Mouse (Mus musculus) right cerebral cortex, postnatal 25 days (tissue): ENCODE results near the gene Tex33.

Source experiments
- DNase-seq: peaks from one replicate; pipeline ENCODE4 v3.0.0; 2022

Tex33 gene

GRCm38 (mm10) chr15:78395478-78395962 lies at the start of gene Tex33:
Gene Tex33 (minus strand): TSS chr15:78395912.
- no peak for DNase-seq

- no peak for DNase-seq
These were observed 48.1 kb upstream of the Tex33 start for GRCm38 (mm10) chr15:78443857-78444256.

GRCm38 (mm10) chr15:78442231-78442630 lies 46.5 kb upstream of the Tex33 start:
- no peak for DNase-seq

DNA sequence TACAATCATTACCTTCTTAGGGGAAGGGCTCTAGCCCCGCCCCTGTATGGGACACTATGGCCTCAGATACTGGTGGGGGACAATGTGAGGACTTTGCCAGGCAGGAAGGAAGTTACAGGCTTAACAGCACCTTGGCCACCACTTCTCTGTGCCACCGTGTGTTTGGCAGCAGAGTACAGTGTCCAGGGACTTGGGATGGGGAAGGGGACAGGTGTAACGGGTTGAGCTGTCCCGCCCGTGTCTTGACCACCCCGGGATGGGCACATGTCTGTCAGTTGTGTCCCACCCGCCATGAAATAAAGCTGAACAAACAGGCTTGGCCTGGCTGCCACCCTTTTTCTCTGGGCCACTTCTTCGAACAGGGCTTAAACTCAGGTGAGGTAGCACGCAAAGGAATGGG lies 43.3 kb upstream of the Tex33 start:
- no peak for DNase-seq

- DNase-seq: no peak
These were observed 42.8 kb upstream of the Tex33 start for GRCm38 (mm10) chr15:78438505-78438904.

- no peak for DNase-seq
These were observed 42.3 kb upstream of the Tex33 start for GRCm38 (mm10) chr15:78438018-78438394.

- peak; percentile 69 for DNase-seq
These were observed 41.7 kb upstream of the Tex33 start for GRCm38 (mm10) chr15:78437237-78438017.

- DNase-seq: peak; percentile 87
These were observed 40.9 kb upstream of the Tex33 start for GRCm38 (mm10) chr15:78436380-78437192.

- DNase-seq: no peak
These were observed 40.0 kb upstream of the Tex33 start for GRCm38 (mm10) chr15:78435681-78436080.

DNA sequence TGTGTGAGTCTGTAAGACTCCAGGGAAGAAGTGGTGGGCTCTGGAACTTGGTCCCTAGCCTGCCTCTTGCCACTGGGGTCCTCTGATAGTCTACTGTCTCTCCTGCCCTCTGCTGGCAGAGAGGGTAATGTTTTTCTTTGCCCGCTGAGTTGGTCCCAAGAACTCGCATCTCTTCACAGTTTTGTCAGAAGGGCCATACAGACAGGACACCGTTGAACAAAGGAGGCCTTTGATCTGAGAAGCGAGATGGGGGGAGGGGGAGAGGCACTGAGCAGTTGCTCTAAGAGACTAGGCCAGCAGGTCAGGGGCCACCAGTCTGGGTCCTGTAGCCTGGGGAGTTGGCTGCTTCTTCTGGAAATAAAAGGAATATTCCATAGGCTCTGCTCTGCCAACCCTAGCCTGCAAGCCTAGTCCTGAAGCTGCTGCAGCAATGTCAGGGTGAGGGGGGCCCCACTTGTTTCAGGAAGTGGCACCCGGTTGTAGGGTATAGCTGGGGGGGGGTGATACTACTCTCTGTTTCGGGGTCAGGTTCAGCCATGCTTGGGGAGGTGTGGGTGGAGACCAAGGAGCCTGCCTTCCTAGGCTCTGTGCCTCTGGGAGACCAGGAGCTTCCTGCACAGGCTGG lies 39.3 kb upstream of the Tex33 start:
- DNase-seq: no peak

DNA sequence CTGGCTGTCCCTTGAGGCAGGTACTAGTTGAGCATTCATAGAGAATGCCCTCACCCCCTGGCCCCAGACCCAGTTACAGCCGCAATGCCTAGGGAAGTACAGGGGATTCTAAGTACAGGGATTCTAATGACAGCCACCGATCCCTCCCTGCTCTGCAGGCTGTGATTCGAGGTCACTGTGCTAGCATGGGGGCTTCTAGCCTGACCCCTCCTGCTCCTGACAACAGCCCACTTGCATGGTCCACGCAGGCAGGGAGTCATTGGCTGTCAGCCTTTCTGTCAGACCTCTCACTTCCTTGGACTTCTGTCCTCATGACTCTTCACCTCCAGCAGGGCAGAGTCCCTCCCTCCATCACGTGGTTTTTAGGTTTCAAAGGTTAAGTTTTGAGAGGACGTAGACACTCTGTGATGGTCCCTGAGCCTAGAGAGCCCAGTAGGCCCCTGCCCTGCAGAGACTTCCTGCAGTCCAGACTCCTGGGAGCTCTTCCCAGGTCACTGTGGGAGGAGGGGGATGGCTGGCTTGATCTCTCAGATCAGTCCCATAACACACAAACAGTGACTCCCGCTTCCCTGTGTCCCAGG lies 35.9 kb upstream of the Tex33 start:
- DNase-seq: no peak

DNA sequence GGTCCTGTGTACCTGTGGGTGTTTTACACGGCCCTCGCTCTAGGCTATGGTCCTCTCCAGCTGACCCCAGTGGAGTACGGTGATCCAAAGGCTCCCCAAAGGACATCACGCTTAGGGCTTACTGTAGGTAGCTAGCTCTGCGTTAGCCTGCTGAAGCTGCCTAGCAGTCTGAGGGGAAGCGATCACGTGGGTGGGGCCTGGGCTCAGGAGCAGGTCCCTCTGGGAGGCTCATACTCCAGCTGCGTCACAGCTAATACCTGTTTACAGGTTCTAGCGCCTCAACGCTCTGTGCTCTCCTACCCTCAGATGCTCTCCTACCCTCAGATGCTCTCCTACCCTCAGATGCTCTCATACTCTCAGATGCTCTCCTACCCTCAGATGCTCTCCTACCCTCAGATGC lies 35.2 kb upstream of the Tex33 start:
- DNase-seq: no peak

- DNase-seq: no peak
These were observed 34.3 kb upstream of the Tex33 start for GRCm38 (mm10) chr15:78429871-78430622.

DNA sequence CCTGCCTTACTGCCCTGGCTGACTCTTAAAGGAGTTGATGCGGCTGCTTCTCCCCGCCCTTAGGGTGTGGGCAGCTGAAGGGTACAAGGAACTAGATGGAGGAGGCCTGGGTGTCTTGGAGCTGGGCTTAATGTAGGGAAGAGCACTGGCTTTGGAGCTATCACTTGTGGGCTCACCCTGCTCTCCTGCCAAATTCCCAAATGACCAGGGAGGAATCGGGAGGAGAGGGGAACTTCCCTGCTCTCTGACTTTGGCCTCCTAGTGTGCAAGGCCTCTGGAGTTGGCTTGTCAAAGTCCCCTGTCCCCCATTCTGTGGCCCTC lies 33.4 kb upstream of the Tex33 start:
- no peak for DNase-seq

DNA sequence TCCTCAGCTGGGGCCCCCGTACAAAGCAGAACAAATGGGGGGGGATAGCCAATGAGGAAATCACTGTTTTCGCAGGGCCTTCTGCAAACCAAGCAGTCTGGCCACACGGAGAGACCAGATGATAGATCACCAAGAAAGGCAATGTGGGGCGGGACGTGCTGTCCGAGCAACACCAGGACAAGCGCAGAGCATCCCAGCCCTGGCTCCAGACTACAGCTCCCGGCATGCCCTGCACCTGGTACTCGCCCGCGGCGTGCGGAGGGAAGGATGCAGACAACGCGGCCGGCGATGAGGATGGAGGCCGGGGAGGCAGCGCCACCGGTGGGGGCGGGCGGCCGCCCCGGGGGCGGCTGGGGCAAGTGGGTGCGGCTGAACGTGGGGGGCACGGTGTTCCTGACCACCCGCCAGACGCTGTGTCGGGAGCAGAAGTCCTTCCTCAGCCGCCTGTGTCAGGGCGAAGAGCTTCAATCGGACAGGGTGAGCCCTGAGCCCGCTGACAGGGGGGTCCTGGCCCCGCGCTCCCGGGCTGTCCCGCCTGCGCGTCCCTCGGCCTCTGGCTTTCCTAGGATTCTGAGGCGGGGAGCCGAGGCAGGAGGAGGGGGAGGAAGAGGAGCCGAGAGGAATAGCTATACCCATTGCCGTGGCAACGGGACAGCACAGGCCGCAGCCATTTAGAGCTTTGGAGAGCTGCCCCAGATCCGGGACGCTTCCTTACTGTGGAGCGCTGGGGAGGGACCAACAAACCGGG lies 32.9 kb upstream of the Tex33 start, which contains the start of gene Kctd17:
Gene Kctd17 (plus strand): TSS at position 174 of the 748 bp plus-strand sequence.
- peak; percentile 87 for DNase-seq

DNA sequence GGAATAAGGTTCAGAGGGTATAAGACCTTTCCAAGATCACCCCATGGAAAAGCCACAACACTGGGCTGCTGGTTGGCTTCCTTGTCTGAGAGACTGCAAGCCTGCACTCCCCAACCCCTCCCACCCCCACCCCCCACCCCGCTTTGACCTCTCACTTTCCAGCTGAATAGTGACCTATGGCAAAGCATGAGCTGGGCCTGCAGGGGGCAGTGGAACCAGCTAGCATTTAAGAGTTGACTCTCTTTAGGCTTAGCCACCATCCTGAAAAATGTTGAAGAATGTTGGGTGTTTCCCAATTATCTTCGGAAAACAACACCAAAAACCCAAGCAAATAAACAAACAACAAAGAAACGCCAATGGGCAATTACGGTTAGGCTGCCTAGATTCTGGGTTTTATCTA lies 29.5 kb upstream of the Tex33 start:
- DNase-seq: no peak

DNA sequence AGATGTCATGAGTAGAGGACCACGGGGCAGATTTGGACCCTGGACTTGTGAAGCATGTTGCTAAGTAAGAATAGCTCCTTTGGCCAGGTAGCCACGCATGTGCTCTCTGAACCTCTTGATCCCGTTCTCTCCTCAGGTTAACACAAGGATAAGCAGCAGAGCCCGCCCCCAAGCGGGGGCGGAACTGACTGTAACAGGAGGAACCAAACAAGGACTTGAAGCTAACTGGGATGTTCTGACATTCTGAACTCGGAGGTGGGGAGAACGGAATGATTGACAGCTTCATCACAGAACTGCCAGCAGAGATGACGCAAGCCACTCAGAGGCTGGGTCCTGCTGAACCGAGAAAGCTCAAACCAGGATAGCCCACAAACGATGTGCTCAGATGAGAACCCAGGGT lies 28.8 kb upstream of the Tex33 start:
- DNase-seq: no peak

DNA sequence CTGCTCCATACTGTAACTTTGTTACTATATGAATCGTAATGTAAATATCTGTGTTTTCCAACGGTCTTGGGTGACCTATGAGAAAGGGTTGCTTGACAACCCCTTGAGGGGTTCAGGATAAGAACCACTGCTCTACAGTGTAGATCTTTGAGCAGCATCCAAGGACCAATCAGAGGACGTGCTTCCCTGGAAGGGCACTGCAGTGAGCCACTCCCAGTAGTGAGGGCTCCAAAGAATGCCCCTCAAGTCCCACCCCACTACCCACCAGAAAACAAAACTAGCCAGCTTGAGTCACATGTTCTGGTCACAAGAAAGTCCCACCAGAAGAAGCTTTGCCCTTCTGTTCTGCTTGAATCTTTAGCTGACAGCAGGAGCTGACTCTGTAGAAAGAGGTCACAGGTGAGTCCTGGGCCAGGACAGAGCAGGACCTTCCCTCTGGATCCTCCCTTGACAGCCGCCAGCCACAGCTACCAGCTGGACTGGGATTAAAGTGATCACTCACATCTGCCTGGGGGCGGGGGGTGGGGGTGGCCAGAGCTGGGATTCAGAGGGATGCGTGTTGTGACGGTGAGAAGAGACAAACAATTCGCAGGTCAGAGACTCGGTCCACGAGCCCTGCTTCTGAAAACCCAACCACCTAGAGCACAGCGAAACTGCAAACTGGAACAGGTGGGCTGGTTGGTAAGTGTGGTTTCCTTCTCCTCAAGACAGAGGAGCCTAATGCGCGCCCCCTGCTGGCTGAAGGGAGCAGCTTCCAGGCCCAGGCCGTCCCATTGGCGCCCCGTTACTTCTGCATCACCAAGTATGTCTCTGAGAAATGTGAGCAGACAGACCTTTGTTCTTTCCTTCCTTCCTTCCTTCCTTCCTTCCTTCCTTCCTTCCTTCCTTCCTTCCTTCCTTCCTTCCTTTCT lies 26.6 kb upstream of the Tex33 start:
- DNase-seq: peak; percentile 81

DNA sequence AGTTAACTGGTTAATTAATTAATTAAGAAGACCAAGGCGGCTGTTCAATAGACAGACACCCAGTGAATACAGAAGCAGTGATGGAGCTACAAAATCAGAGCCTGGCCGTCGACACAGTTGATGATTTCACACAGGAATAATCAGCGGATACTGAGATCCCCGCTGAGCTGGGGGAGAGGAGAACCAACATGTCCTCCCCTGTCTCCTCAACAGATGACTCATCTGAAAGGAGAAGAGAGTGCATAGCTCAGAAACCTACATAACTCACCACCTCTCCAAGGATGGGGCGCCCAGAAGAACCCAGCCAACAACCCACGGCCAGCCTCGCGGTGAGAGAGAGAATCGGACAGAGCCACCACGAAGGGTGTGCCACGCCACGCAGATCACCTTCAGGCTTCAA lies 24.7 kb upstream of the Tex33 start:
- DNase-seq: no peak

- DNase-seq: no peak
These were observed 21.2 kb upstream of the Tex33 start for GRCm38 (mm10) chr15:78416937-78417336.

GRCm38 (mm10) chr15:78414157-78414556 lies 18.4 kb upstream of the Tex33 start:
- DNase-seq: no peak
